Mouse (Mus musculus): ENCODE measurements around the gene Lrmp.

DNA sequence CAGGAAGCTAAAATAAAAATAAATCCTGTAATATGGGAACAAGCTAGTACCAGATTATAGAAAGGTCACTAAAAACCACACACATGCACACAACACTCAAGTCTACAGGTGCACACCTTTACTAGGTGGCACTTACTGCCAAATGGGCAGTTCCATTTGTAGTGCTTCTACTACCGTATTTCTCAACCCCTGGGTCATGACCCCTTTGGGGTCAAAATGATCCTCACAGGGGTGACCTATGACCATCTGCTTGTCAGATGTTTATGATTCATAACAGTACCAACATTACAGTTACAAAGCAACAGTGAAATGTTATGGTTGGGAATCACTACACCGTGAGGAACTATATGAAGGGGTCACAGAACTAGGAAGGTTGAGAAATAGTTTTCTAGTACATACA, 98.5 kb downstream of the Lrmp start:
- TF ChIP-seq CTCF (IDR thresholded peaks at IDR 0.05; ENCODE audit: insufficient read depth, low read length) (no peak), POLR2A (IDR thresholded peaks at IDR 0.05; ENCODE audit: borderline replicate concordance, extremely low read depth, low read depth, low read length) (no peak)

Data from lung, adult 2 months (tissue).